In the genomic region with DNA sequence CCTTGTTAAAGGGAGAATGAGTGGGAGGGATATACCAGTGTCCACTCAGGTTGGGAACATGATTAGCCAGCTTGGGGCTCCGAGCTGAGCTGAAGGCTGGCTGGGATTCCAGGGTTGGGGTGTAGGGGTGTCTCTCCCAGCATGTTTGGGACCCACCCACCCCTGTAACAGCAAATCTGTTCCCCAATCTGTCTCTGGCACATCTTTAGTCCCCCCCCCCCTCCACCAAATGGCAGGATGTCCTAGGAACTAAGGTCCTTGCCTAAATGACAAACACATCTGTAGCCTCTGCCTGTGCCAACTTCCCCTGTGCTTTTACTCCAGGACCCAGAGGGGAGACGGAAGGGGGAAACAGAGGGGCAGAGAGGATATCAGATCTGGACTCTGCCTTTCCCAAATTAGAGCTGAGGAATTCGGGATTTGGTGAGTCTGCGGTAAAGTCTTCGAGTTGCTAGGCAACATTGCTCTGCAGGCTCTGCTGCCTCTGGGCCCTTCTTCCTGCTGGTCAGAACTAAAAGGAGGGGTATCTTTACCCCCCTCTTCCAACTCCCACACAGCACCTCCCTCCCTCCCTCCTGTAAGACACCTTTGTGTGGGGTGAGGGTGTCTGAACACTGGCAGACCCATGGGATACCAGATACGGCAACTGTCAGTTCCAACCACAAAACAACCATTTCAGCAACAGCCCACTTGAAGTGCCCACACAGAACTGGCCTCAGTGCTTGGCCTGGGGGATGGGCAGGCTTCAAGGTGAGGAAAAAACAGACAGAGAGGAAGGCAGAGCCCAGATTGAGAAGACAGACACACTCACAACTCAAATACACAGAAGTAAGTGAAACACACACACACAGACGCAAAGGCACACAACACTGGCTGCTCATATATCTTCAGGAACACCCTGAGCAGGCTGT, we compare ENCODE assay signal across 7 mouse cellular contexts. TPM values are rescaled to one million over a fixed set of nuclear protein-coding genes. Genes with fewer than 3 reads are reported as not detected.
A peak's percentile ranks its signal among the peaks of the same experiment; 100 is the strongest.
DNase-seq lines count a peak whose midpoint lies in the region; ATAC-seq and TF ChIP-seq lines count a peak whose summit lies in the region.

A gene (plus strand): TSS at position 861 of the 911 bp plus-strand sequence.

- intact Hi-C loops in left cerebral cortex, postnatal 36 days (cut with DNase I): loop anchor here (2.0 to 5.0 kb wide), 2 partner anchors 14 to 377 kb away; no protein-coding TSS in a partner anchor

- H3K4me3 ChIP-seq in layer of hippocampus, adult 2 months: no peak within 1 kb of the TSS

- no peak for ATAC-seq in common myeloid progenitor, adult 5-6 weeks (replicated peaks; ENCODE audit: low read depth, poor library complexity, severe bottlenecking)

- peak in 1 of 2 experiments; percentile 69 for DNase-seq in layer of hippocampus, adult 2 months (ENCODE audit: low spot score in 2 of 2)
- no peak for DNase-seq in layer of hippocampus, adult 9-10 months (ENCODE audit: low spot score)
- peak; percentile 30 for DNase-seq in R1 (ENCODE audit: low read depth, low spot score)
- DNase-seq in left cerebral cortex, postnatal 36 days (ENCODE audit: low spot score in 2 of 2): peak in 1 of 2 experiments; percentile 72
- no peak for DNase-seq in retina, embryonic 14.5 days (ENCODE audit: low spot score)
- no peak for DNase-seq in thymus, postnatal 25 days

- TF ChIP-seq CTCF in layer of hippocampus, adult 2 months (conservative IDR thresholded peaks at IDR 0.05): no peak

- H3K27ac ChIP-seq in layer of hippocampus, adult 2 months: peak within 1 kb of the TSS; percentile 97

RNA-seq across cellular contexts. Expression of the gene that starts here (rescaled TPM):
- total RNA-seq in layer of hippocampus, adult 2 months (2021): 10 to 100 TPM in 1 of 2 experiments, 1 to 10 TPM in 1; 9.6 to 14.0 TPM
- total RNA-seq in common myeloid progenitor, adult 5-6 weeks (2017): 11.8 and 12.2 TPM in 2 replicates
- total RNA-seq in left cerebral cortex, postnatal 36 days (2021): 10 to 100 TPM; 18.3 to 19.7 TPM
